Mouse (Mus musculus): ENCODE data around the gene Myom1. TPM values are rescaled to one million over a fixed set of nuclear protein-coding genes. Genes with fewer than 3 reads are reported as not detected.
A peak's percentile ranks its signal among the peaks of the same experiment; 100 is the strongest.

Myom1 gene
- total and polyA plus RNA-seq, 2 experiments from 2014 or later, result 0.60 to 1.2 TPM

- no peak for DNase-seq (ENCODE audit: low spot score)
- H3K4me2 ChIP-seq (ENCODE audit: low read depth, low read length, poor library complexity, severe bottlenecking), result no peak overlapping the region
- TF ChIP-seq CTCF (IDR thresholded peaks at IDR 0.05), result no peak
- no peaks in the 10 kb centered on the region for H3K27me3 ChIP-seq (ENCODE audit: insufficient read depth, low read length)
- no peak overlapping the region for H3K27ac ChIP-seq (ENCODE audit: low read depth, low read length)
- WGBS, result 86% methylated on average over 7 of the region's 7 CpGs
- no peaks in the 10 kb centered on the region for H3K36me3 ChIP-seq (ENCODE audit: insufficient read depth, low read length)
- H3K4me3 ChIP-seq (ENCODE audit: low read depth, low read length), result no peak overlapping the region
- no peak for ATAC-seq (ENCODE audit: low FRiP score)
- no peaks in the 10 kb centered on the region for H3K9me3 ChIP-seq (ENCODE audit: low read length)
- no peak overlapping the region for H3K9ac ChIP-seq (replicated peaks; ENCODE audit: low read length, poor library complexity, severe bottlenecking)
- no peaks in the 10 kb centered on the region for H3K4me1 ChIP-seq (ENCODE audit: insufficient read depth, low read length)
Measured at GRCm38 (mm10) chr17:71037188-71037587, 34.8 kb downstream of the Myom1 start.

GRCm38 (mm10) chr17:71038812-71039211, 36.4 kb downstream of the Myom1 start:
- DNase-seq (ENCODE audit: low spot score), result no peak
- Histone ChIP-seq H3K4me2 (ENCODE audit: low read depth, low read length, poor library complexity, severe bottlenecking) (no peak overlapping the region), H3K9me3 (ENCODE audit: low read length) (no peaks in the 10 kb centered on the region), H3K4me3 (ENCODE audit: low read depth, low read length) (no peak overlapping the region), H3K27ac (ENCODE audit: low read depth, low read length) (no peak overlapping the region), H3K36me3 (ENCODE audit: insufficient read depth, low read length) (no peaks in the 10 kb centered on the region), H3K4me1 (ENCODE audit: insufficient read depth, low read length) (no peaks in the 10 kb centered on the region), H3K27me3 (ENCODE audit: insufficient read depth, low read length) (no peaks in the 10 kb centered on the region), H3K9ac (replicated peaks; ENCODE audit: low read length, poor library complexity, severe bottlenecking) (no peak overlapping the region)
- 90% methylated on average over 5 of the region's 5 CpGs for WGBS
- no peak for ATAC-seq (ENCODE audit: low FRiP score)
- no peak for TF ChIP-seq CTCF (IDR thresholded peaks at IDR 0.05)

- no peaks in the 10 kb centered on the region for H3K9me3 ChIP-seq (ENCODE audit: low read length)
- no peak overlapping the region for H3K27ac ChIP-seq (ENCODE audit: low read depth, low read length)
- H3K27me3 ChIP-seq (ENCODE audit: insufficient read depth, low read length), result no peaks in the 10 kb centered on the region
- no peak overlapping the region for H3K4me3 ChIP-seq (ENCODE audit: low read depth, low read length)
- no peaks in the 10 kb centered on the region for H3K36me3 ChIP-seq (ENCODE audit: insufficient read depth, low read length)
- H3K9ac ChIP-seq (replicated peaks; ENCODE audit: low read length, poor library complexity, severe bottlenecking), result no peak overlapping the region
- no peak for TF ChIP-seq CTCF (IDR thresholded peaks at IDR 0.05)
- no peak overlapping the region for H3K4me2 ChIP-seq (ENCODE audit: low read depth, low read length, poor library complexity, severe bottlenecking)
- H3K4me1 ChIP-seq (ENCODE audit: insufficient read depth, low read length), result no peaks in the 10 kb centered on the region
- ATAC-seq (ENCODE audit: low FRiP score) (no peak), DNase-seq (ENCODE audit: low spot score) (no peak)
- WGBS, result 27% methylated on average over 12 of the region's 12 CpGs
Measured at GRCm38 (mm10) chr17:71039851-71040581, 37.6 kb downstream of the Myom1 start.

- Histone ChIP-seq H3K36me3 (ENCODE audit: insufficient read depth, low read length) (no peaks in the 10 kb centered on the region), H3K9ac (replicated peaks; ENCODE audit: low read length, poor library complexity, severe bottlenecking) (no peak overlapping the region), H3K9me3 (ENCODE audit: low read length) (no peaks in the 10 kb centered on the region), H3K4me1 (ENCODE audit: insufficient read depth, low read length) (no peaks in the 10 kb centered on the region), H3K4me2 (ENCODE audit: low read depth, low read length, poor library complexity, severe bottlenecking) (no peak overlapping the region), H3K27me3 (ENCODE audit: insufficient read depth, low read length) (no peaks in the 10 kb centered on the region), H3K27ac (ENCODE audit: low read depth, low read length) (no peak overlapping the region), H3K4me3 (ENCODE audit: low read depth, low read length) (no peak overlapping the region)
- DNase-seq (ENCODE audit: low spot score) (no peak), ATAC-seq (ENCODE audit: low FRiP score) (no peak)
- no peak for TF ChIP-seq CTCF (IDR thresholded peaks at IDR 0.05)
- 79% methylated on average over 5 of the region's 5 CpGs for WGBS
Measured at GRCm38 (mm10) chr17:71040582-71040880, 38.1 kb downstream of the Myom1 start.

- TF ChIP-seq CTCF (IDR thresholded peaks at IDR 0.05), result peak; percentile 44
- no peak overlapping the region for H3K27ac ChIP-seq (ENCODE audit: low read depth, low read length)
- no peak overlapping the region for H3K9ac ChIP-seq (replicated peaks; ENCODE audit: low read length, poor library complexity, severe bottlenecking)
- ATAC-seq (ENCODE audit: low FRiP score), result no peak
- H3K4me2 ChIP-seq (ENCODE audit: low read depth, low read length, poor library complexity, severe bottlenecking), result no peak overlapping the region
- 96% methylated on average over 1 of the region's 1 CpGs for WGBS
- no peaks in the 10 kb centered on the region for H3K4me1 ChIP-seq (ENCODE audit: insufficient read depth, low read length)
- H3K27me3 ChIP-seq (ENCODE audit: insufficient read depth, low read length), result no peaks in the 10 kb centered on the region
- H3K36me3 ChIP-seq (ENCODE audit: insufficient read depth, low read length), result no peaks in the 10 kb centered on the region
- no peak overlapping the region for H3K4me3 ChIP-seq (ENCODE audit: low read depth, low read length)
- H3K9me3 ChIP-seq (ENCODE audit: low read length), result no peaks in the 10 kb centered on the region
- no peak for DNase-seq (ENCODE audit: low spot score)
Measured at GRCm38 (mm10) chr17:71042645-71043044, 40.2 kb downstream of the Myom1 start.

GRCm38 (mm10) chr17:71045591-71045990, 43.2 kb downstream of the Myom1 start:
- DNase-seq (ENCODE audit: low spot score), result no peak
- 84% methylated on average over 9 of the region's 9 CpGs for WGBS
- no peak overlapping the region for H3K4me2 ChIP-seq (ENCODE audit: low read depth, low read length, poor library complexity, severe bottlenecking)
- no peak overlapping the region for H3K4me3 ChIP-seq (ENCODE audit: low read depth, low read length)
- H3K27ac ChIP-seq (ENCODE audit: low read depth, low read length), result no peak overlapping the region
- ATAC-seq (ENCODE audit: low FRiP score), result no peak
- H3K9me3 ChIP-seq (ENCODE audit: low read length), result no peaks in the 10 kb centered on the region
- H3K9ac ChIP-seq (replicated peaks; ENCODE audit: low read length, poor library complexity, severe bottlenecking), result no peak overlapping the region
- TF ChIP-seq CTCF (IDR thresholded peaks at IDR 0.05), result no peak
- no peaks in the 10 kb centered on the region for H3K27me3 ChIP-seq (ENCODE audit: insufficient read depth, low read length)
- H3K4me1 ChIP-seq (ENCODE audit: insufficient read depth, low read length), result no peaks in the 10 kb centered on the region
- H3K36me3 ChIP-seq (ENCODE audit: insufficient read depth, low read length), result no peaks in the 10 kb centered on the region

All from midbrain, postnatal 0 days (tissue).